Mouse (Mus musculus) cerebellum, adult 2 months (tissue): Measurements from ENCODE around the gene Gm4131.

Experiments
- CTCF ChIP-seq: fragments of 200-500 bp; IDR thresholded peaks from 2 replicates; pipeline ENCODE4 v1.5.1; 2011; ENCODE audit warnings: low read depth, mild to moderate bottlenecking, control low read depth, low read length, moderate library complexity, borderline replicate concordance; ENCODE audit not compliant: insufficient read depth
- POLR2A ChIP-seq: fragments of 200-500 bp; IDR thresholded peaks from 2 replicates; pipeline ENCODE4 v1.6.1; 2011; ENCODE audit warnings: low read length, control low read depth, borderline replicate concordance; ENCODE audit not compliant: insufficient read depth

DNA sequence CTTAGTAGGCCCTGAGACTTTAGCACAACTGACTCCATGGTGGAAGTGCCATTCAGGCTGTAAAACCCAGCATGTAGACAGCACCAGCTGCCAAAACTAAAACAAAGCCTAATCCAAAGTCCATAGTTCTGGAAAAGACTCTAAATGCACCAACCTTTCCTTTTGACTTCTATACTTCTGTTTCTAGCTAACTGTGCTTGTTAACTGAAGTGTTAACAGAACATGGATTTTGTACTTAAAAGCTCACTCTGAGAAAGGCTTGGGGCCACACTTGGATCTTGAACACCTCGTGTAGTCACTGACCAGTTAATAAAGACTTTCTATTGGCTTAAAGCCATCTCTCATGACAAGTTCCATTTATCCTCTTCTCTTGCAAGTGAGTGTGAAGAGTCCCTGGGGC lies 123.8 kb downstream of the Gm4131 start:
- TF ChIP-seq CTCF (no peak), POLR2A (no peak)
